Mouse (Mus musculus) cerebellum, adult 11 months (tissue): ENCODE results near the gene Ube2e2.
A peak's percentile ranks its signal among the peaks of the same experiment; 100 is the strongest.

Source experiments
- DNase-seq: peaks from one replicate; pipeline ENCODE4 v3.0.0; 2022

Gene Ube2e2

GRCm38 (mm10) chr14:18893947-18894445 is at the start of gene Ube2e2:
Ube2e2 (minus strand) TSS chr14:18894267.
- DNase-seq = no peak

- DNase-seq = no peak
Measured at GRCm38 (mm10) chr14:18940068-18940467, 46.0 kb upstream of the Ube2e2 start.

DNA sequence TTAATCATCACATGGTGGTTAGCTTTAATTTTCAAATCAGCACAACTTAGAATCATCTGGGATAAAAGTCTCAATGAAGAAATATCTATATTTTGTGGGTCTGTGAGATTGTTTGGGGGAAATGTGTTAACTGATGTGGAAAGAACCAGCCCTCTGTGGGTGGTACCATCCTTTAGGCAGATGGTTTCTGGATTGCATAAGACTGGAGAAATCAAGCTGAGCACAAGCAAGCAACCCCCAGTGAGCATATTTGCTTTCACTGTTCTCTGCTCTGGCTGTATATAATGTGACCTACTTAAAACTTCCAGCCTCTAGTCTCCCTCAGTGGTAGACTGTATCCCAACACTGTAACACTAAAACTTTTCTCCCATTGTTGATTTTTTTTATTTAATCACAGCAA is 9.5 kb upstream of the Ube2e2 start:
- DNase-seq = no peak

DNA sequence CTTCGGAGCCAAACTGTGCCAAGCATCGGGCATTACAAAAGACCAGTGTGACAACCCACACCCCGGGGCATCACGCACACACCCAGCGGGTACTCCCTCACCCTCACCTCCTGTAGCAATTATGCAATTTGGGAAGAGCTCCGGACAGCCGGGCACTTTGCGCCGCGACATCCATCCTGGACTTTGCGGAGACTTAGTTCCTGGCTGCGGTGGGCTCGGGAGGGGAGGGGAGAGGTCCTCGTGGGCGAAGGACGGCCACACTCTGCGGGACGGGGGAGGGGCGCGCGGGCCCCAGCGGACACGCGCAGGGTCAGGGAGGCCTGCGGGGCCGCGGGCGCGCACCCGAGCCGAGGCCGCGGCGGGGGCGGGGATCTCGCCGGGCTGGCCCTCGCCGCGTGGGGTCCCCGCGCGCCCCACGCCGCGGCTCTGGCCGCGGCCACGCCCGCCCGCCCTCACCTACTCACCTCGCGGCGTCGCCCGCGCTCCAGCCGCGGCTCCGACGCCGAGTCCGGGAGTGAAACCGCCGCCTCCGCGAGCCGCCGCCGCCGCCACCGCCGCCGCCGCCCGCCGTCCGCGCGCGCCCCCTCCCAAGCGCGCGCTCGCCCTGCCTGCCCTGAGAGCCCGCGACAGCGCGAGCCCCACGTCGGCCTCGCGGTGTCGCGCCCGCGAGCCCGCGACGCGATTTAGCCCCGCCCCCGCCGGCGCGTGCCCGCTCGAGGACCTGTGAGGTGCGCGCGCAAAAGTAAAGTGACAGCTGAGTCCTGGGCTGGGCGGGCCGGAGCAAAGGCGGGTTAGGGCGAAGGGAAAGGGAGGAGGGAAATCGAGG is 733 bp downstream of the Ube2e2 start:
- peak; percentile 90 for DNase-seq

DNA sequence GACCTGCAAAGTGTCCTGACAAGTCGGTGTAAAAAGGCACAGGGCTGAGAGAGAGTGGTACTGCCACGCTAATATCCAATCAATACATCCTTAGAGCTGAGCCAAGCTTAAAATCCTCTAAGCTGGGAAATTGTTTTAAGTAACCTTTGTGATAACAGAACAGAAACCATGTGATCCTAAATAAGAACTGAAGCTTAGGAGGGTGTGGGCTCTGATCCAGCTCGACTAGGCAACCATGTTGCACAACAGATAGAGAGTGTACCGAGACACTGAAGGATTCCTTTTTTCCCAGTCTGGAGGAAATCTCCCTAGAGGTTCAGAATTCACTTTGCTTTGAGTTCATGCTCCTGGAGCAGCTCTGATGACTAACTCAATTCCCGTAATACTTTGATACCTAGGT is 4.5 kb downstream of the Ube2e2 start:
- DNase-seq = no peak

- DNase-seq = no peak
Measured at GRCm38 (mm10) chr14:18882493-18882892, 11.6 kb downstream of the Ube2e2 start.

- no peak for DNase-seq
Measured at GRCm38 (mm10) chr14:18870716-18871115, 23.4 kb downstream of the Ube2e2 start.

GRCm38 (mm10) chr14:18828661-18829060 is 65.4 kb downstream of the Ube2e2 start:
- DNase-seq = no peak

GRCm38 (mm10) chr14:18826753-18827152 is 67.3 kb downstream of the Ube2e2 start:
- no peak for DNase-seq

- no peak for DNase-seq
Measured at GRCm38 (mm10) chr14:18820713-18821112, 73.4 kb downstream of the Ube2e2 start.

GRCm38 (mm10) chr14:18796857-18797256 is 97.2 kb downstream of the Ube2e2 start:
- no peak for DNase-seq

DNA sequence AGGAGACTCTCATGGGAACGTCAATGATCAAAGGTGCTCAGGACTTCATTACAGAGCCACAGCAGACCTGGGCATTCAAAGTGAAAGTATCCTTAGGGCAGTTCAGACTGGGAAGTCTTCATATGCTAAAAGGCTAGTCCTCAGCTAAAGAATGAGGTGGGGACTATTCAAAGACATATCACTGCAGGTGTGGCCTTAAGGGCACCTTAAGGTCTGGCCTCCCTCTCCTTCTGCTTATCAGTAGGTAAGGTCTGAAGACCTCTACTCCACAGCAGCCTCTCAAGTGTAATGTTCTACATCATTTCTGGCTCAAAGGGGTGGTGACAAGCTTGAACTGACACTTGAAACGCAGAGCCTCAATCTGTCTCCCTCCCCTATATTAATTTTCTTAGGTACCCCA is 98.3 kb downstream of the Ube2e2 start:
- no peak for DNase-seq

DNA sequence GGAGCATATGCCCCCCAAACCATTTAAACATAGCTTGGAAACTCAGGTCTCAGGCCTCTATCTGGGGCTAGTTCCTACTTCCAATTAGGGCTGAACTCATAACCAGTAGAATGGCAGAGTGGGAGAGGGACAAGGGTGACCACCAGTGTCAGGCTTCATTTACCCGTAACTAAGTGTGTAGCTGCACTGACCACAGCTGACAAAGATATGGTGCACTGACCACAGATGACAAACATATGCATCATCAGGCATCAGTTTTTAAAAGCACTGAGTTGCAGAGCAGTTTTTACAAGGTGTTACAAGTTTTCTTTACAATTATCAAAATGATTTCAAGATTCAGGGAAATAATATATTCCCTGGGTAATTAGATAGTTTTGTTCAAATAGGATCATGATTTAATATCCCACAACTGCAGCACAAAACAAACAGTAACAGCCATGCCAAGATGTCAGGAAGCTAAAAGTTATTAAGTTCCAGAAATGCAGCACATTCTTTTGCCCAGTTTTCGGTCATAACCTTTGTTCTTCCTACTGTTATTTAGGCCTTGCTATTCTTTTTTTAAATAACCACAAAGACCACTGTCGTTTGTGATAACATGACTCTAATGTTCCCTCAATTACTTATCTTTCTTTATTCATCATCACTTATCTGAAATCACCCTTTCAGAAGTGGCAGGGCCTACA is 114.9 kb downstream of the Ube2e2 start:
- DNase-seq = no peak

DNA sequence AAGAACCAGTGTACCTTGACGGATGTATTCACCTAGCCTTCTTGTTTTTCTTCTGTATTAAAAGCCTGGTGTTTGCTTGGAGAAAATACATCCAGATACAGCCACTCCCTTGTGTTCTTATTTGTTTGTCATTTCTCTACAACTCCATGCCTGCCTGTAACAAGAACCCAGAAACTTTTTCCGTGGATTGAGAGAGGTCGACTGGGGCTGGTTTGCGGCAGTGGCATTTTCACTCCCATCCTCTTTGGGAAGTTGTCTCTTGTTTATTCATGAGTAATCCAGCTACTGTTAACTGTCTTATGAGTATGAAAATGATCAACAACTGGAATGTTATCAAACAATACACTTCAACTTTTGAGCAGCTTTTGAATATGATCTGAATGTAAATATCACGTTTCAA is 115.8 kb downstream of the Ube2e2 start:
- DNase-seq = no peak

GRCm38 (mm10) chr14:18776132-18776531 is 117.9 kb downstream of the Ube2e2 start:
- DNase-seq = no peak

DNA sequence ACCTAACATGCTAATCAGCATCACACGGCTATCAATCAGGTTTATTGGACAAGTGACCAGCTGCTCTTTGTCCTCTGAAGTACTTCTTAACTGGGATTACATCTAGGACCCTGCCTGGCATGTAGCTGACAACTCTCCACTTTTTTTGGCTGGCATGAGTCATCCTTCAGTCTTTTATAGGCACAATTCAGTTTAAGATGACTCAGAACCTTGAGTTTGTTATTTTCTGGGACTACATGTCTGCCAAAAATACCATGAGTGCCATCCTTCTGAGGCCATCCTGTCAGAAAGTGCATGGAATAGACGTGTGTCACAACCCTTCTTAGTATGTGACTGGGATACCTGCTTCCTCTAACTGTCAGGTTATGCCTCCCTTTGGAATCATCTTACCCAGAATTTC is 120.3 kb downstream of the Ube2e2 start:
- no peak for DNase-seq

DNA sequence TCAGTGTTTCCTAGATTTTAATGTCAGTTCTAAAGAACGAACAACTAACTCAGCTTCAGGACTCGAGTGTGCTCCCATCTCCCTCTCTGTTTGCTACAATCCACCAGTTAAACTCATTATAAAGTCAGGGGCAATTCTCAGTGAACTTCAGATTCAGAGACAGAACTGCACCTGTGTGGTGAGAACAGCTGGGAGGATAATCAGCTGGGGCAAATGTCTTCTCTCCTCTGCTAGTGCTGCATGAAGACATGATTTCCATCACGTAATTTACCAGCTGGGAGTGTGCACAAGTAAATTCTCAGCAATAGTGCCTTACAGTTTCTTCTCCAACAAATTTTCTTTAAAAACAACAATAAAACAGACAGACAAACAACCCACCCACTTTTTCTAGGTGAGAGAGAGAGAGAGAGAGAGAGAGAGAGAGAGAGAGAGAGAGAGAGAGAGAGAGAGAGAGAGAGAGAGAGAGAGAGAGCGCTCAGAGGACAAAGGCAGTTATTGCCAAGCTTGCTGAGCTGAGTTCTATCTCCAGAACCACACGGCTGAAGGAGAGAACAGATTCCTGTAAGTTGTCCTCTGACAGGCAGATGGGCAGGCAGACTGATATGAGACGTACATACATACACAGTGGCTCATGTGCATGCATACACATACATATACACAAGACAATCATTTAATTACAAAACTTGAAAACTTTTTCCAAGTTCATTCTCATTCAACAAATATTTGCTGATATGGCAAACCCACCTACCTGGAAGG is 134.3 kb downstream of the Ube2e2 start:
- DNase-seq = no peak

DNA sequence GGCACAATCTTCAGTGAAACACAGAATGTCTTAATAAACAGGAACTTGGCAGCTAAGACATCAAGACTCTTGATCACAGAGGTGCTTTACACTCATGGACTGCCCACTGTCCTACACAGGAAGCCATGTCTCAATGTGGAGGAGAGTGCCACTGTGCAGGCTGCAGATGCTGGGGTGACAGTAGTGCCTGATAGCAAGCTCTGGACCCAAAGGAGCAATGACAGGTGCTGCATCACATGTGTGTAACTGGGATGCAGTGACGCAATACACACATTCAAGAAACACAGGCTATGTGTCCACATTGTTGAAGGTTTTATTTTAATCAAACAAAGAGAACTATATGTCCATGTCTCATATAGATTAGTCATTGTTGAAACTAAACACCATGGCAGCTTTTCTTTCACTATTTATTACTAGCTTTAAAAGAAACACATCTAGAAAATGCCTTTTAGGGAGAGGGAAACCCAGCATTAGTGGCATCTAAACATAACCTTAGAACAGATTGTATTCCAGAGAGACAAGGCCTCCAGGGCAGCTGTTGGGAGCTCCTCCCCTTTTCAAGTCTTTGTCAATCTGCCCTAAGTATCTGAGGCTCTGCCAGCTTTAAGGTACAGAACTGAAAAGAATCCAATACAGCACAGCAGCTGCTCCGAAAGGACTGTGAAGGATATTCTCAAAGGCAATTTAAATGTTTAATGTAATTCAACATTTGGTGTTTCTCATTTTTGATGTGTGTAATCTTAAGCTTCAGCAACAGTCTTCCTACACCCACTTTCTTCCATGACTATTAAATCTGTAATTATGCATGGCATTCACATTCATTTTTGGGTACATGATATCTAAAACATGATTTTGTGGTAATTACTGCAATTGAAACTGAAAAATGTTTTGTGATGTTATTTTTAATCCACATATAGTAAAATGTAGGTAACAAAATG is 135.2 kb downstream of the Ube2e2 start:
- no peak for DNase-seq

DNA sequence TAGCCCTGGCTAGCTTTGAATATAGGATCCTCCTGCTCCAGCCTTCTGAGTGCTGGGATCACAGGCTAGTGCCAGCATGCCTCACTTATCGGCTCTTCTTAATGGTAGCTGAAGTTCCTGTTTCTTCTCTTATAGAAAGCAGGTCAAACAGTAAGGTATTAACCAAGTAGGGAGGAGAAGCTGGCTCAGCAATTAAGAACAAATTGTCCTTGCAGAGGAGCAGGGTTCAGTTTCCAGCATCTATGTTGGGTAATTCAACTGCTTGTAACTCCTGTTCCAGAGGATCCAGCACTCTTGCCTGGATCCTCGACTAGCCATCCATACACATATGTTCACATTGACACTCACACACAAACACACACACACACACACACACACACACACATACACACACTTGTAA is 136.1 kb downstream of the Ube2e2 start:
- no peak for DNase-seq

- DNase-seq = peak; percentile 12
Measured at GRCm38 (mm10) chr14:18755410-18755809, 138.7 kb downstream of the Ube2e2 start.

- DNase-seq = no peak
Measured at GRCm38 (mm10) chr14:18754595-18754994, 139.5 kb downstream of the Ube2e2 start.

DNA sequence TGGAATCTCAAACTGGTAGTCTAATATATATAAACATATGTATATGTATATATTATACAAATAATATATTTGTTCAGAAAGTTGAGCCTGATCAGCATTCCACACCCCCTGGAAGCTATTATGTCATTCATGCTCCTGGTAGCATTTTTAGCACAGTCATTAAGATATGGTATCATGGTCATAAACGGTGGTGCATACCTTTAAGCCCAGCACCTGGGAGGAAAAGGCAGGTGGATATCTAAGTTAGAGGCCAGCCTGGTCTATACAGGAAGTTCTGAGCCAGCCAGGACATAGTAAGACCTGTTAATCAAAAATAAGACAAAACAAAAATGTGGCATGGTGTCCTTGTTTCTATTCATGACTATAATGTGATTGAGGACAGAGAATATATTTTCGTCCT is 140.1 kb downstream of the Ube2e2 start:
- no peak for DNase-seq
